Comparison of ENCODE assay signal across 8 mouse cellular contexts in genomic region chr11:55428186-55429012, GRCm38 (mm10). TPM values are rescaled to one million over a fixed set of nuclear protein-coding genes. Genes with fewer than 3 reads are reported as not detected.
DNase-seq lines count a peak whose midpoint lies in the region; ATAC-seq and TF ChIP-seq lines count a peak whose summit lies in the region.

No protein-coding gene starts in this region.

- in situ Hi-C loops in Patski (cut with MboI; ENCODE audit: low pct_unique_long_range_greater_than_20kb): no loop called here

- no peak overlapping the region; the same call in 1 of the 2 replicates for H3K4me2 ChIP-seq in hindbrain, embryonic 16.5 days (ENCODE audit: low read length)
- no peak overlapping the region for H3K4me2 ChIP-seq in liver, embryonic 13.5 days
- H3K4me2 ChIP-seq in neural tube, embryonic 14.5 days (ENCODE audit: low read depth, low read length): no peak overlapping the region

- peak; percentile 98 for ATAC-seq in Patski
- peak; percentile 76 for ATAC-seq in hindbrain, embryonic 16.5 days
- peak; percentile 64 for ATAC-seq in liver, embryonic 13.5 days (ENCODE audit: low read depth)
- peak; percentile 80; the same call in 1 of the 2 replicates for ATAC-seq in neural tube, embryonic 14.5 days (ENCODE audit: low read depth)
- no peak for ATAC-seq in megakaryocyte, adult 5-6 weeks (ENCODE audit: poor library complexity, severe bottlenecking)

- H3K9ac ChIP-seq in hindbrain, embryonic 16.5 days (ENCODE audit: low read depth, low read length): no peak overlapping the region; the same call in 1 of the 2 replicates
- no peak overlapping the region for H3K9ac ChIP-seq in liver, embryonic 13.5 days
- H3K9ac ChIP-seq in neural tube, embryonic 14.5 days (replicated peaks; ENCODE audit: low read depth, low read length): no peak overlapping the region; the same call in 1 of the 2 replicates

- no peak overlapping the region for H3K4me3 ChIP-seq in hindbrain, embryonic 16.5 days (ENCODE audit: low read length)
- H3K4me3 ChIP-seq in liver, embryonic 13.5 days (replicated peaks): no peak overlapping the region
- H3K4me3 ChIP-seq in neural tube, embryonic 14.5 days (ENCODE audit: low read depth, low read length): no peak overlapping the region

- CTCF ChIA-PET in Patski (lab: Charles Lee): interaction anchor here (0.7 to 2.3 kb wide), 5 partner anchors 8 to 39 kb away, joined by 3 to 6 read pairs (median 5); no protein-coding TSS in a partner anchor

- H3K9me3 ChIP-seq in hindbrain, embryonic 16.5 days (ENCODE audit: control insufficient read depth, low read length): no peaks in the 10 kb centered on the region
- no peaks in the 10 kb centered on the region for H3K9me3 ChIP-seq in liver, embryonic 13.5 days (replicated peaks)
- no peaks in the 10 kb centered on the region for H3K9me3 ChIP-seq in neural tube, embryonic 14.5 days (ENCODE audit: control insufficient read depth, low read length)

- peak overlapping the region; percentile 74 for H3K27ac ChIP-seq in hindbrain, embryonic 16.5 days (ENCODE audit: low read depth, low read length)
- H3K27ac ChIP-seq in liver, embryonic 13.5 days: peak overlapping the region; percentile 67
- H3K27ac ChIP-seq in neural tube, embryonic 14.5 days (ENCODE audit: low read depth, low read length): 0 out of 2 replicates have a peak overlapping the region, but pooled peaks have one; percentile 8

- POLR2A ChIA-PET in Patski (lab: Charles Lee): interaction anchor here (1.4 to 1.8 kb wide), 2 partner anchors 9 to 11 kb away, joined by 5 to 14 read pairs; no protein-coding TSS in a partner anchor

- WGBS in hindbrain, embryonic 16.5 days: 33% methylated on average over 15 of the region's 16 CpGs
- 38% methylated on average over 16 of the region's 16 CpGs for WGBS in liver, embryonic 13.5 days (ENCODE audit: insufficient replicate concordance)
- WGBS in neural tube, embryonic 14.5 days: 37% methylated on average over 16 of the region's 16 CpGs

- peak; percentile 98 for DNase-seq in Patski (ENCODE audit: low read depth, low spot score)
- DNase-seq in cerebellum, postnatal 10 days: peak; percentile 98 to 99
- peak; percentile 85 to 86 for DNase-seq in gastrocnemius, adult 8-10 months (ENCODE audit: low spot score in 2 of 2)
- DNase-seq in liver, embryonic 13.5 days: no peak
- DNase-seq in left cerebral cortex, adult 11 months (ENCODE audit: low spot score): no peak

- no peak for TF ChIP-seq CTCF in Patski (IDR thresholded peaks at IDR 0.05)

- H3K36me3 ChIP-seq in hindbrain, embryonic 16.5 days (ENCODE audit: control insufficient read depth, insufficient read depth, low read length): no peaks in the 10 kb centered on the region
- H3K36me3 ChIP-seq in liver, embryonic 13.5 days: no peaks in the 10 kb centered on the region
- H3K36me3 ChIP-seq in neural tube, embryonic 14.5 days (ENCODE audit: control insufficient read depth, insufficient read depth, low read length): no peaks in the 10 kb centered on the region

- no peaks in the 10 kb centered on the region for H3K27me3 ChIP-seq in Patski
- H3K27me3 ChIP-seq in hindbrain, embryonic 16.5 days (replicated peaks; ENCODE audit: control insufficient read depth, insufficient read depth, low read length): no peaks in the 10 kb centered on the region
- H3K27me3 ChIP-seq in liver, embryonic 13.5 days: no peaks in the 10 kb centered on the region
- no peaks in the 10 kb centered on the region for H3K27me3 ChIP-seq in neural tube, embryonic 14.5 days (ENCODE audit: control insufficient read depth, insufficient read depth, low read length)

- peaks cover 14% of the 10 kb centered on the region for H3K4me1 ChIP-seq in hindbrain, embryonic 16.5 days (ENCODE audit: control insufficient read depth, insufficient read depth, low read depth, low read length)
- peaks cover 6% of the 10 kb centered on the region for H3K4me1 ChIP-seq in liver, embryonic 13.5 days (replicated peaks)
- H3K4me1 ChIP-seq in neural tube, embryonic 14.5 days (ENCODE audit: control insufficient read depth, insufficient read depth, low read length): peaks cover 10% of the 10 kb centered on the region; the same call in 1 of the 2 replicates

RNA-seq across cellular contexts. Expression of gene Sparc, which starts 5.4 kb away (rescaled TPM):
- 789 TPM for polyA plus RNA-seq in Patski (2021)
- total RNA-seq in gastrocnemius, adult 8-10 months (2022): 100 to 1,000 TPM in 3 of 4 experiments, 10 to 100 TPM in 1; 94.4 to 242 (median 133) TPM
- 616 and 724 TPM in 2 replicates for polyA plus RNA-seq in hindbrain, embryonic 16.5 days (2015; fragmentation: Nextera tagmentation; extraction: Ambion mirVana)
- polyA plus RNA-seq in liver, embryonic 13.5 days (2015; fragmentation: Nextera tagmentation; extraction: Ambion mirVana): 150 and 155 TPM in 2 replicates
- polyA plus RNA-seq in neural tube, embryonic 14.5 days (2014; fragmentation: Nextera tagmentation; extraction: Ambion mirVana): 312 and 741 TPM in 2 replicates
- 0.71 and 1.2 TPM in 2 replicates for total RNA-seq in megakaryocyte, adult 5-6 weeks (2015)
- total RNA-seq in megakaryocyte, adult 5-6 weeks (2017): 0.57 and 1.5 TPM in 2 replicates

RNA-seq across cellular contexts. Expression of gene Atox1, which starts 32.6 kb away (rescaled TPM):
- polyA plus RNA-seq in Patski (2021): 254 TPM
- 10 to 100 TPM; 42.0 to 46.5 (median 45.9) TPM for total RNA-seq in gastrocnemius, adult 8-10 months (2022)
- 251 and 264 TPM in 2 replicates for polyA plus RNA-seq in hindbrain, embryonic 16.5 days (2015; fragmentation: Nextera tagmentation; extraction: Ambion mirVana)
- 184 and 205 TPM in 2 replicates for polyA plus RNA-seq in liver, embryonic 13.5 days (2015; fragmentation: Nextera tagmentation; extraction: Ambion mirVana)
- polyA plus RNA-seq in neural tube, embryonic 14.5 days (2014; fragmentation: Nextera tagmentation; extraction: Ambion mirVana): 295 and 303 TPM in 2 replicates
- total RNA-seq in megakaryocyte, adult 5-6 weeks (2015): 211 and 215 TPM in 2 replicates
- total RNA-seq in megakaryocyte, adult 5-6 weeks (2017): 71.8 and 92.8 TPM in 2 replicates

RNA-seq across cellular contexts. Expression of gene G3bp1, which starts 41.1 kb away (rescaled TPM):
- 53.9 TPM for polyA plus RNA-seq in Patski (2021)
- total RNA-seq in gastrocnemius, adult 8-10 months (2022): 10 to 100 TPM; 57.3 to 63.3 (median 62.0) TPM
- polyA plus RNA-seq in hindbrain, embryonic 16.5 days (2015; fragmentation: Nextera tagmentation; extraction: Ambion mirVana): 86.6 and 101 TPM in 2 replicates
- polyA plus RNA-seq in liver, embryonic 13.5 days (2015; fragmentation: Nextera tagmentation; extraction: Ambion mirVana): 96.5 and 114 TPM in 2 replicates
- polyA plus RNA-seq in neural tube, embryonic 14.5 days (2014; fragmentation: Nextera tagmentation; extraction: Ambion mirVana): 96.9 and 111 TPM in 2 replicates
- 29.4 and 30.7 TPM in 2 replicates for total RNA-seq in megakaryocyte, adult 5-6 weeks (2015)
- 47.8 and 50.6 TPM in 2 replicates for total RNA-seq in megakaryocyte, adult 5-6 weeks (2017)

Comparison
In these comparisons a context has a peak if more than half of its experiments do, and no peak if none do; other contexts are left out.
1. DNase-seq: peak in Patski (single experiment), cerebellum, postnatal 10 days (2 of 2) and gastrocnemius, adult 8-10 months (2 of 2); none in liver, embryonic 13.5 days (single experiment) and left cerebral cortex, adult 11 months (single experiment).
2. H3K27ac ChIP-seq: peak in every context shown above with its lines; median percentile 74 in hindbrain, embryonic 16.5 days; 67 in liver, embryonic 13.5 days; 8 in neural tube, embryonic 14.5 days.